Mouse (Mus musculus) spleen, adult 2 months (tissue): ENCODE measurements around the gene 1810037I17Rik.
"Not testable (repeated sequence)": the region's sequence is repeated elsewhere in the genome, so short reads cannot be mapped to it uniquely, and the experiment has no call there.

Experiments
- CTCF ChIP-seq: fragments of 200-500 bp; IDR thresholded peaks from 2 replicates; pipeline ENCODE4 v1.5.1; 2011; ENCODE audit warnings: mild to moderate bottlenecking, inconsistent platforms; ENCODE audit not compliant: insufficient read depth, insufficient read length, insufficient replicate concordance; ENCODE audit errors: extremely low read depth
- POLR2A ChIP-seq: fragments of 200-500 bp; IDR thresholded peaks from 2 replicates; pipeline ENCODE4 v1.6.1; 2011; ENCODE audit warnings: low read depth, low read length, inconsistent platforms

- TF ChIP-seq POLR2A, CTCF: not testable (repeated sequence)
These were observed 13.2 kb downstream of the 1810037I17Rik start for GRCm38 (mm10) chr3:122937176-122937575.
